Mouse (Mus musculus) layer of hippocampus, postnatal 36 days (tissue): ENCODE data around the gene Shisa5. TPM values are rescaled to one million over a fixed set of nuclear protein-coding genes. Genes with fewer than 3 reads are reported as not detected.

Experiments
- DNase-seq, 2 experiments: peaks; one replicate each; pipeline ENCODE4 v3.0.0; 2022
- total RNA-seq, 2 experiments: library from RNA; stranded (reverse); gene quantifications; 2 replicates each; pipeline ENCODE4 v1.2.3; 2021

Gene Shisa5
- total RNA-seq, 2 experiments from 2014 or later: 40.4 to 48.9 TPM

- no peak for DNase-seq
Measured at GRCm38 (mm10) chr9:109022866-109023685, 15.3 kb upstream of the Shisa5 start.

DNA sequence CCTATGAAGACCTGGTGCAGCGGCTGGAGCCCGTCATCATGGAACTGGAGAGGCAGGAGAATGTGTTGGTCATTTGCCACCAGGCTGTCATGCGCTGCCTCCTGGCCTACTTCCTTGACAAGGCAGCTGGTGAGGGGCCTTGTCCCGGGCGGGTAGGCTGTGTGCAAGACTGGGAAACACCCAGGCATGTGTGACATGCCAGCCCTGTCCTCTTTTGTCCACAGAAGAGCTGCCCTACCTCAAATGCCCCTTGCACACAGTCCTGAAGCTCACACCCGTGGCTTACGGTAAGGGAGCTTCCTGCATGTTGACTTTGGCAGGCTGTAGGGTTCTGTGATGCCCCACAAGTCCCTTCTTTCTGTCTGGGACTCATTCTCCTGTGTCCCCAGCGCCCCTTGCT is 10.8 kb upstream of the Shisa5 start:
- DNase-seq: no peak

DNA sequence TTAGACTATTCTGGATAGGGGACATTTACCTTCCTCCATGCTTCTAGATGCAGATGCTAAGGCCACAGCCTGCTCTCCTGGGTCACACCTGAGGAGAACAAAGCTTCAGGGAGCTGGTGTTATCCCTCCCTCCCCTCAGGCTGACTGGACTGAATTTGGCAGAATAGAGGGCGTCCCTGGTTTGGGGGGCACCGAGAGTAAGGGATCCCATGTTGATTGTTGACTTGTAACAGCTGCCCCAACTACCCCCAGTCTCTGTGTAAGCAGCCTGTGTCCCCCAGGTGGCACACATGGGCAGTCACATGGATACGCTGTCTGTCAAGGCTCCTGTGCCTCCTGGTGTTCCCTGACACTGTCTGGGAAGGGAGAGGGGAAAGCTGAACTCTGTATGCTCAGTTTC is 9.9 kb upstream of the Shisa5 start:
- DNase-seq: no peak

DNA sequence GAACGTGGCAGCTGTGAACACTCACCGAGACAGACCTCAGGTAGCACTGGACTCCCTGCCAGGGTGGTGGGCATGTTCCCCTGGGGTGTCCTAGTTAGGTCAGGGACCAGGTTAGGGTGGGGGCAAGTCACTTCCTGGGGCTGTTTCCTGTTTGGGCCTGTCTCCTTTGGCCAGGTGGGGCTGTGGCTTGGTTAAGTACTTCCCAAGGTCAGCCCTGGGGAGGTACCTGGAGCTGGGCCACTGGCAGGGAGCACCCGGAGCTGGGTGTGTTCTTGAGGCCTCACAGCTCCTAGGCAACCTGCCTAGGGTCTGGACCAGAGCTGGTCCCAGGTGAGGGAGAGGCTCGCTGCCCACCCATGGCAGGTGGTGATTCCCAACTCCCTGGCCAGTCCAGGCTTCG is 9.4 kb upstream of the Shisa5 start:
- no peak for DNase-seq

DNA sequence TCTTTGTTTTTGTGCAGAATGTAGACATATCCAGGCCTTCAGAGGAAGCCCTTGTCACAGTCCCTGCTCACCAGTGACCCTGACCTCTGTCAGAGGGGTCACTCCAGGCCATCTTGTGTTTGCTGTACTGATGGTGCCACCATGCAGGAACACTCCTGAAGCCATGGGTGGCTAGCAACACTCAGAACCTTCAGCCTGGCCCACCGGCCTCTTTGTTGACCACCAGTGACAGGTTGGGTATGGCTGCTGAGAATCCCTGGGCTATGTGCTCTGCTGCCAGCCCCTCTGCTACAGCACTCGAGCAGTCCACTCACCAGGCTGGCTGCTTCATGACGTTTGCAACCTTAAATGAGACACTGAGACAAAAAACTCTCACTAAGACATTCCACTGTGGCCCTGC is 8.1 kb upstream of the Shisa5 start:
- no peak for DNase-seq

DNA sequence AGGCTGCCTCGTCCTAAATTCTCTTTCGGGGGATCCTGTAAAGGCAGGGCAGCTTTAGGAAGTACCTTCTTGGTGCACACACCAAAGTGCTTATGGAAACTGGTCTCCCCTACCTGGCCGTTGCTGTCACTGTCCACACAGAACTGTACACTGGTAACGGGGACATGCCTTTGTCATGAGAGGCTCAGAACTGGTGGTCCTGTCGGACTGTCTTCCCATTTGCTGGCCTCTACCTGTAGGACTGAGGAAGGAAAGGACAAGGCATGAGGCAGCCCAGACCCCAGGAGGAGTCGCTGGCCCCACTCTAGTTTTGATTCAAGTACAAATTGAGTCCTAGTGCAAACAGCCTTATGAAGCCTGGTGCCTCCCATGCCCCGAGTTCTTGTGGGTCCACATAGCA is 7.4 kb upstream of the Shisa5 start:
- DNase-seq: no peak

GRCm38 (mm10) chr9:109031686-109032085 is 6.7 kb upstream of the Shisa5 start:
- DNase-seq: no peak

DNA sequence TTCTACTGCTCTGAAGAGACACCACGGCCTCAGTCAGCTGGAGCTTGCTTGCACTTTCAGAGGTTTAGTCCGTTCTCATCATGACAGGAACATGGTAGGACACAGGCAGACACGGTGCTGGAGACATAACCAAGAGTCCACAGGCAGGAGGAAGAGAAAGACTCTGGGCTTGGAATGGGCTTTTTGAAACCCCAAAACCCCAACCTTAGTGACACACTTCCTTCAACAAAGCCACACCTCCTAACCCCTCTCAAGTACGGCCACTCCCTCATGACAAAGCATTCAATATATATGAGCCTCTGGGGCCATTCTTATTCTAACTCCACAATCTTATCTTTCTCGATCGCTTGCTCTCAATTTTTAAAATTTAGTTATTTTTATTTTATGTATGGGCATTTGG is 5.9 kb upstream of the Shisa5 start:
- DNase-seq: no peak

- no peak for DNase-seq
Measured at GRCm38 (mm10) chr9:109038901-109039364, 568 bp downstream of the Shisa5 start.

GRCm38 (mm10) chr9:109039681-109040080 is 1.3 kb downstream of the Shisa5 start:
- DNase-seq: no peak

DNA sequence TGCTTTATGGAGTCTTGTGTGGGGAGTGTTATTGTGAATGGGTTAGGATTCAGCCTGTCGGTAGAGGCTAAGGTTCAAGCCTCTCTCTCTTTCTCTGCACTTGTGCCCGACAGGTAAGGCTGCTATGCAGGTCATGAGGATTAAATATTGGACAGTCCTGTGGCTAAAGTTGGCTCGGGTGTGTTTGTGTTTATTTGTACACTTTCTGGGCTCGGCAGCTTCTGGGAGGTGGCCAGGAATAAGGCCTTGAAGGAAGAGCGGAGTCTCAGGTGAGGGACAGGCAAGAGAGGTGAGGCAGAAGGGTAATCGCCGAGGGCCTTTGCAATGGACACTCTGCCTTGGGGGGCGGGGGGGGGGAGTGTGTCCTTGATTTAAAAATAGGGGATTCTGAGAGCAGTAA is 1.9 kb downstream of the Shisa5 start:
- DNase-seq: no peak

DNA sequence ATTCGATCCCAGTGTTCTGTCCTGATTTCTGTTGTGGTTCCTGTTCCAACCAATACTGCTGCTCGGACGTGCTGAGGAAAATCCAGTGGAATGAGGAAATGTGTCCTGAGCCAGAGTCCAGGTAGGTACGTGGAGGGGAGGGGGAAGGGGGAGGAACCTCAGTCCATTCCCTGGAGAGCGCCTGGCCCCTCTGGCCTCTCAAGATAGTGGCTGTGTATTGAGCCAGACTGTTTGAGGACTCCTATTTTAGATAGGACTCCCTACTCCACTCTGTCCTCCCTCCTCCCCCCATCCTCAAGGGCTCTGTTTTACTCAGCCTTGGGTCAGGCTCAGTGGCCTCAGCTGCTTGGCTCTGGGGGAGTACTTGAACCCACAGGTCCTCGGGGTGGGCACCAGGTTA is 2.5 kb downstream of the Shisa5 start:
- DNase-seq: no peak

DNA sequence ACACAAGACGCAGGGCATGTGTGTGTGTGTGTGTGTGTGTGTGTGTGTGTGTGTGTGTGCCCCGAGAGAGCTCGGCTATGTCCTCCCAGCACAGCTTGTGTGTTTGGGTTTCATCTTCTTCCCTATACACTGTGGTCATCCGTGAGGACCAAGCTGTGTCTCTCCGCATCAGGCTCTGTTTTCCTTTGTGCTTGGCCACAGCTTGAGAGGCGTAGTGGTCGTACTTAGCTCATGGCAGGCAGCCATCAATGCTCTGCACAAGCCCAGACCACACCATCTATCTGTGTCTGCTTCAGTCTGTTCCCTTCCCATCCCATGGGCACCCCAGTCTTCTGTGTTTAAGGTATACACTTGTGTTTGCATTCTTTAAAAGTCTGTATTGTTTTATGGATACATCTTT is 3.0 kb downstream of the Shisa5 start:
- DNase-seq: no peak

DNA sequence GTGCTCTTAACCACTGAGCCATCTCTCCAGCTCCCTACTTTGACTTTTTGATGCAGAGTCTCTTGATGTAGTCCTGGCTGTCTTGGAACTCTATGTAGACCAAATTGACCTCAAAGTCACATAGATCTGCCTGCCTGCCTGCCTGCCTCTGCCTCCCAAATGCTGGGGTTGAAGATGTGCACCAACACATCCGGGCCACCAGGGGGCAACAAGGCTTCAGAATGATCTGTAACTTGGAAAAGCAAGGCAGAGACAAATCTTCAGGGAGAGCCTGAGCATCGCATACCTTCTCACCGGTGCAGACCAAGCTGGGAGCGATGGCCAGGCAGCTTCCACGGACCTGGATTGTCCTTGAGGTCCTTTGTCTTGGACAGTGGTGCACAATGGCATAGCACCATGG is 7.9 kb downstream of the Shisa5 start:
- no peak for DNase-seq

GRCm38 (mm10) chr9:109049316-109049715 is 11.0 kb downstream of the Shisa5 start:
- no peak for DNase-seq

GRCm38 (mm10) chr9:109049996-109050673 is 11.8 kb downstream of the Shisa5 start:
- DNase-seq: no peak

DNA sequence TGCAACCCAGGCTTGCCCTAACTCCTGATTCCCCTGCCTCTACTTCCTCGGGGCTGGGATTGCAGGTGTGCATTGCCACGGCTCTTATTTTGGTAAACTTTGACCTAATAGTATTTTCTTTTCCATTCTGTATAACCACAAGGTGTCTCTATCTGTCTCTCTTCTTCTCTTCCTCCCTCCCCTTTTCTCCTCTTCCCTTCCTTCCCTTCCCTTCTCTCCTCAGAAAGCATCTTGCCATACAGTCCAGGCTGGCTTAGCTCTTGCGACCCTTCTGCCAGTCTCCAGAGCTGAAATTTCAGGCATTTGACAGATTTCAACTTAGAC is 12.3 kb downstream of the Shisa5 start:
- DNase-seq: no peak

- no peak for DNase-seq
Measured at GRCm38 (mm10) chr9:109051011-109051501, 12.7 kb downstream of the Shisa5 start.

DNA sequence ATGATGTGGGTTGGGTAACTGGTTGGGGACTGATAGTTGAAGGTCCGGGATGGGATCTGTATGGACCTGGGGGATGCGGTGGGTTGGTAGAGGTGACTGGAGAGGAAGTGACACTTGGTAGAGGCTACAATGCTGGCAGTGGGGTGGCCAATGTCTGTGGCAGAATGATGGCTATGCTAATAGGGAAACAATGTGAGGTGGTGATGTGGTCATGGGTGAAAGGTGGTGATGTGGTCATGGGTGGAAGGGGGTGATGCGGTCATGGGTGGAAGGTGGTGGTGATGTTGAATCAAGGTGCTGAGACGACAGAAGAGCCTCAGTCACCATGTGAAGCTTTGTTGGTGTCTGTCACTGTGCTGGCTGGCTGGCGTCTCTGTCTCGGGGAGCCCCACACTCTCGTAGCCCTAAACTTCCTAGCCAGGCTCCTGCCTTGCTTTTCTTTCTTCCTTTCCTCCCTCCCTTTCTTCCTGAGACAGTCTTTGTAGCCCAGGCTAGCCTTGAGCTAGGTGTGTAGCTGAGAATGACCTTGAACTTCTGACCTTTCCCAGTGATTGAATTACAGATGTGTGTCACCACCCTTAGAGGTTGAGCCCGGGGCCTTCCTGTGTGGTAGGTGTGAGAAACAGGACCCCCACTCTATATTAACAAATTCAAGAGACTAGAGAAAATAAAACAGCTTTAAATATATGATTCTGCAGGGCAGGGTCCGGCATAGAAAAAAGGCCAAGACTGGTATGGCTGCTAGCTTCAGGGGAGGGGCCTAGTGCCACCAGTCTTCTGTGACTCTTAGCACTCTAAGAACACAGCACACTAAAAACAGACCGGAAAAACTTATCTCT is 13.5 kb downstream of the Shisa5 start:
- DNase-seq: no peak

DNA sequence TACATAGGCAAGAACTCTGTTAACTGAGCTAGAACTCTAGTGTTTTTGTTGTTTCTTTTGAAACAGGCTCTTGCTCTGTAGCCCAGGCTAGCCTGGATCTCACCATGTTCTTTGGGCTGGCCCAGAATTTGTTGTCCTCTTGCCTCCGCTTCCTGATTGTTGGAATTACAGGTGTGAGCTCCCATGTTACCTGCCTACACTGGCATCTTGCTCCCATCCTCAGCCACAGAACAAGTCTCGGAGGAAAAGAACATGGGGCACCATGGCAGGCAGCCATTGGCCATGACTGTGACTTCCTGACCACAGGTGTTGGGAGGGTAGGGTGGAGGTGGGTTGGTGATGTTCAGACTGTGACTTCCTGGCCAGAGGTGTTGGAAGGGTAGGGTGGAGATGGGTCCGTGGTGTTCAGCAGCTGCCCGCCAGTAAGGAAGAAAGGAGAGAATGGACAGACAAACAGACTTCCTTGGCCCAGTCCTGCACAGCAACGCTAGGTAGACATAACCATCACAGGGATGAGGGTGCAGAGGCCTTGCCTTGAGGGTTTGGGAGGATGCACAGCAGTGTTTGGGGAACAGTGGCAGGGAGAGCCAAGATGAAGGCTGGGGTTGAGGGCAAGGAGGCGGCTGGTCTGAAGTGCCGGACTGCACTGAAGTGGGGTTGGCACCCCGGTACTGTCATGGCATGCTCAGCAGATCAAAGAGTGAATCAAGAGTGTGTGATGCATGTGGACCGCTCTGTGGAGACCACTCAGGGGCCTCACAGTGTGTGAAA is 14.3 kb downstream of the Shisa5 start:
- no peak for DNase-seq

GRCm38 (mm10) chr9:109053366-109053765 is 15.0 kb downstream of the Shisa5 start:
- DNase-seq: no peak

- no peak for DNase-seq
Measured at GRCm38 (mm10) chr9:109053851-109054250, 15.5 kb downstream of the Shisa5 start.
